Comparison of ENCODE assay signal across 13 mouse cellular contexts in genomic region chr16:62325534-62326244, GRCm38 (mm10).
"Had no signal": no experiment of that assay in that cellular context is flagged by ENCODE, and none has a peak within 500 bp of the region (broad histone marks: within the 10 kb centered on the region; RNA-seq: fewer than 3 reads in every experiment).

No protein-coding gene starts in this region.

- H3K4me3 ChIP-seq: kidney, embryonic 15.5 days; limb, embryonic 12.5 days; liver, embryonic 13.5 days; midbrain, embryonic 10.5 days had no signal

- H3K4me1 ChIP-seq: kidney, embryonic 15.5 days; limb, embryonic 12.5 days; liver, embryonic 13.5 days; midbrain, embryonic 10.5 days had no signal

- H3K9me3 ChIP-seq: kidney, embryonic 15.5 days; limb, embryonic 12.5 days; liver, embryonic 13.5 days; midbrain, embryonic 10.5 days had no signal

- H3K36me3 ChIP-seq: kidney, embryonic 15.5 days; limb, embryonic 12.5 days; liver, embryonic 13.5 days; midbrain, embryonic 10.5 days had no signal

- H3K27me3 ChIP-seq: kidney, embryonic 15.5 days; limb, embryonic 12.5 days; liver, embryonic 13.5 days had no signal

- DNase-seq: kidney, adult 18-20 months; kidney, postnatal 25 days; layer of hippocampus, adult 9-11 months; layer of hippocampus, postnatal 36 days; liver; liver, embryonic 13.5 days; lung, adult 18-20 months; right cerebral cortex, adult 18-20 months; right cerebral cortex, postnatal 25 days; thymus, postnatal 36 days had no signal

- H3K9ac ChIP-seq: kidney, embryonic 15.5 days; limb, embryonic 12.5 days; liver, embryonic 13.5 days had no signal

- H3K4me2 ChIP-seq: kidney, embryonic 15.5 days; limb, embryonic 12.5 days; liver, embryonic 13.5 days had no signal

- H3K27ac ChIP-seq: kidney, embryonic 15.5 days; limb, embryonic 12.5 days; liver, embryonic 13.5 days; midbrain, embryonic 10.5 days had no signal
